Mouse (Mus musculus) spleen, adult 2 months (tissue): ENCODE results near the gene Slc22a23.

Experiments used
- CTCF ChIP-seq: fragments of 200-500 bp; IDR thresholded peaks from 2 replicates; pipeline ENCODE4 v1.5.1; 2011; ENCODE audit warnings: mild to moderate bottlenecking, inconsistent platforms; ENCODE audit not compliant: insufficient read depth, insufficient read length, insufficient replicate concordance; ENCODE audit errors: extremely low read depth
- POLR2A ChIP-seq: fragments of 200-500 bp; IDR thresholded peaks from 2 replicates; pipeline ENCODE4 v1.6.1; 2011; ENCODE audit warnings: low read depth, low read length, inconsistent platforms

GRCm38 (mm10) chr13:34298061-34298460 is 46.9 kb downstream of the Slc22a23 start:
- no peak for TF ChIP-seq CTCF
- no peak for TF ChIP-seq POLR2A
